Mouse (Mus musculus): ENCODE data around the gene Hist1h2be. TPM values are rescaled to one million over a fixed set of nuclear protein-coding genes. Genes with fewer than 3 reads are reported as not detected.
"Not testable (repeated sequence)": the region's sequence is repeated elsewhere in the genome, so short reads cannot be mapped to it uniquely, and the experiment has no call there.

Hist1h2be gene
- polyA plus RNA-seq, 1 experiment = 2.7 TPM

DNA sequence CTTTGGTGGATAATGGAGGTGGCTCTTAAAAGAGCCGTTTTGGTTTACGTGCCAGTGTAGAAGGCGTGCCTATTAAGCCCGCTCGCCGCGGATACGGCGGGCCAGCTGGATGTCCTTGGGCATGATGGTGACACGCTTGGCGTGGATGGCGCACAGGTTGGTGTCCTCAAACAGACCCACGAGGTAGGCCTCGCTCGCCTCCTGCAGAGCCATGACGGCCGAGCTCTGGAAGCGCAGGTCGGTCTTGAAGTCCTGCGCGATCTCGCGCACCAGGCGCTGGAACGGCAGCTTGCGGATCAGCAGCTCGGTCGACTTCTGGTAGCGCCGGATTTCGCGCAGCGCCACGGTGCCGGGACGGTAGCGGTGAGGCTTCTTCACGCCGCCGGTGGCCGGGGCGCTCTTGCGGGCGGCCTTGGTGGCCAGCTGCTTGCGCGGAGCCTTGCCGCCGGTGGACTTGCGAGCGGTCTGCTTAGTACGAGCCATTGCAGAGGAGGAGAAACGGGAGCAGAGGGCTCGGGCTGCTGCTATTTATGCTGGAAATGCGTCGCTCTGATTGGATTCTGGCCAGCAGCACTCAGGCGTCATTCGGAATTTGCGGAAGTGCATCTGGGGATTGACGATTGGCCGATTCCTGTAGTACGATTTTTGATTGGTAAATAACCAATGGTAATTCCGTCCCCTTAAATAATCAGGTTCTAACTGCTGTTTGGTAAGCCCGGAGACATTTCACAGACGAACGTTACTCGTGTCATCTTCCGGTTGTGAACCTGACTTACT is 58.9 kb downstream of the Hist1h2be start, which contains the start of gene Hist1h3e:
Gene Hist1h3e (minus strand): TSS at position 487 of the 777 bp plus-strand sequence.
- DNase-seq = peak; percentile 90

DNA sequence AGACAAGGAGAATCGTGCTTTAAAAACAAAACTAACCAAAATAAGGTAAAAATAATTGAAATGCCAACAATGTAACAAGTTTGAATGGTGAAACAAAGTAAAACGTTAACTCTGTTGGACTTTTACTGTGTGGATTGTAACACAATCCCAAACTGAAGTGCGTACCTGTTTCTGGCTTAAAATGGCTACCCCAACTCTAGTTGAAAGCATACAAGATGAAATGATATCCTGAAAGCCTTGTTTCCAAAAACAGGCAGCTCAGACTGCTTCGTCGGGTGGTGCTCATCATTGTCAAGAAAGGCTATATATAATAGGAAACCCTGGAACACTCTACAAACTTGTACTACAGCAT is 59.4 kb downstream of the Hist1h2be start:
- H3K4me1 ChIP-seq (ENCODE audit: control insufficient read depth, insufficient read depth, low read length); DNase-seq; H3K4me3 ChIP-seq (replicated peaks; ENCODE audit: extremely low read depth, low read depth, low read length): not testable (repeated sequence)
- 0% methylated on average over 2 of the region's 5 CpGs for WGBS

More for the DNA sequence above, 58.9 kb downstream of the Hist1h2be start, which contains the start of gene Hist1h3e:
- peak within 1 kb of the TSS; percentile 65 for H3K4me3 ChIP-seq (replicated peaks; ENCODE audit: extremely low read depth, low read depth, low read length)
- TF ChIP-seq POLR2A (IDR thresholded peaks at IDR 0.05; ENCODE audit: borderline replicate concordance, extremely low read depth, low read depth, low read length) = peak; percentile 95
- H3K4me1 ChIP-seq (ENCODE audit: control insufficient read depth, insufficient read depth, low read length) = not testable (repeated sequence)
- WGBS = under 1% methylated on average over 56 of the region's 67 CpGs

DNA sequence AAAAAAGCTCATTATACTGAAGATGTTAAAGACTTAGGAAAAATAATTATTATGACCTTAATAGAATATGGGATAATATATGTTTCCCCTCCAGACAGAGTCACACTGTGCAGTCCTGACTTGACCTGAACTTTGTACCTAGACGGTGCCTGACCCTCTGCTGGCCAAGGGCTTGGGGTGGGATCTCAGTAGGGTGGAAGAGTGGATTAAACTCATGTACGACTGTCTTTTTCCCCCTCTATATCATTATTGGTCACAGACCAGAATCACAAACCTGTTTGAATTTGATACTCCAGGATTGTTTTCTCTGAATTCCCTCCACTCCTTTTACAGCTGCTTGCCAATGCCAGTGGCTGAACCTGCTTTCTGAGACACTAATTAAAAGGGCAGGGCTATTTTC is 60.2 kb downstream of the Hist1h2be start:
- WGBS = 32% methylated on average over 2 of the region's 2 CpGs
- DNase-seq; H3K4me3 ChIP-seq (replicated peaks; ENCODE audit: extremely low read depth, low read depth, low read length); H3K4me1 ChIP-seq (ENCODE audit: control insufficient read depth, insufficient read depth, low read length): not testable (repeated sequence)

DNA sequence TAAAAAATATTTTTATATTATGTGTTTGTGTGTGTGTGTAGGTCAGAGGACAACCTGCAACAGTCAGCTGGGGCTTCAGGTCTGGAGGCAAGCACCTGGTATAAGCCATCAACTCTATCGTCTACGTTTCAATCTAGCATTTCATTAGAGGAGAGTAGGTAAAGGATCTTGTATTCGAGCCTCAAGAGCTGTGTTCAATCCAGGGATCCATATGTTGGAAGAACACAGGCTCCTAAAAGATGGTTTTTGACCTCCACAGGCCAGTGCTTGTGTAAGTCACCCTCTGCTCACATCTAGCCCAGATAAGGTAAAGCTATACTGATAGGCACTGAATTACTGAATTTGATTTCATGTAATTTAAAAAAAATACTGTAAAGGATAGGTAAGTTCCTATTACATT is 64.0 kb downstream of the Hist1h2be start:
- TF ChIP-seq CTCF (IDR thresholded peaks at IDR 0.05; ENCODE audit: insufficient read depth, low read length) = no peak
- TF ChIP-seq POLR2A (IDR thresholded peaks at IDR 0.05; ENCODE audit: borderline replicate concordance, extremely low read depth, low read depth, low read length) = no peak
- Histone ChIP-seq H3K4me3 (replicated peaks; ENCODE audit: extremely low read depth, low read depth, low read length) (no peak overlapping the region), H3K4me1 (ENCODE audit: control insufficient read depth, insufficient read depth, low read length) (peaks cover 5% of the 10 kb centered on the region)
- WGBS = 64% methylated on average over 3 of the region's 3 CpGs
- no peak for DNase-seq

DNA sequence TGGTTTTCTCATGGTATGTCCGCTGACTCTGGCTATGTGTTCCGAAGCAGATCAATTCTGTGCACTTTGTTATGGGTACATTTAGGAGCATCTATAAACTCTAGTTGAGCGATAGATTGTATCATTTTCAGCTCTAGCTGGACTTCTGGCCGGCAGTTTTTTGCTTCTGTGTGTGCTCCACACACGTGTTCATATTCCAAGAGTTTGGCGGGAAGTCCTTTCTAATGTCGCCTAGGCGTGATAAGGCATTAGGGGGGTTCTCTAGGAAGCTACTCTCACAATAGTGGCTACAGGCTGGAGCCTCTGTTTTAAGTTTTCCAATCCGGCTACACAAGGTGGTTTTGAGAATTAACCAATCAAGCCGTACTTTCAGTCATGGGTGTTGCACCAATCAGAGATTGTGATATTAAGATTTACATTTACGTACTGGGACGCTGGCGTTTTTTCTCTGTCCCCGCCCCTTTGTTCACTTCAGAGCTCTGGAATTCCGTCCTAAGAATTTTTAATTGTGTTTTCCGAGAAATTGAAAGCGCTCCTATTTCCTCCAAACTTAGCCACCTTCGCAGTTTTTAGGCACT is 65.0 kb downstream of the Hist1h2be start:
- peak overlapping the region; percentile 73 for H3K4me3 ChIP-seq (replicated peaks; ENCODE audit: extremely low read depth, low read depth, low read length)
- TF ChIP-seq POLR2A (IDR thresholded peaks at IDR 0.05; ENCODE audit: borderline replicate concordance, extremely low read depth, low read depth, low read length) (peak; percentile 30; the same call in 1 of the 2 replicates), CTCF (IDR thresholded peaks at IDR 0.05; ENCODE audit: insufficient read depth, low read length) (no peak)
- peaks cover 5% of the 10 kb centered on the region for H3K4me1 ChIP-seq (ENCODE audit: control insufficient read depth, insufficient read depth, low read length)
- under 1% methylated on average over 18 of the region's 18 CpGs for WGBS
- DNase-seq = peak; percentile 59

DNA sequence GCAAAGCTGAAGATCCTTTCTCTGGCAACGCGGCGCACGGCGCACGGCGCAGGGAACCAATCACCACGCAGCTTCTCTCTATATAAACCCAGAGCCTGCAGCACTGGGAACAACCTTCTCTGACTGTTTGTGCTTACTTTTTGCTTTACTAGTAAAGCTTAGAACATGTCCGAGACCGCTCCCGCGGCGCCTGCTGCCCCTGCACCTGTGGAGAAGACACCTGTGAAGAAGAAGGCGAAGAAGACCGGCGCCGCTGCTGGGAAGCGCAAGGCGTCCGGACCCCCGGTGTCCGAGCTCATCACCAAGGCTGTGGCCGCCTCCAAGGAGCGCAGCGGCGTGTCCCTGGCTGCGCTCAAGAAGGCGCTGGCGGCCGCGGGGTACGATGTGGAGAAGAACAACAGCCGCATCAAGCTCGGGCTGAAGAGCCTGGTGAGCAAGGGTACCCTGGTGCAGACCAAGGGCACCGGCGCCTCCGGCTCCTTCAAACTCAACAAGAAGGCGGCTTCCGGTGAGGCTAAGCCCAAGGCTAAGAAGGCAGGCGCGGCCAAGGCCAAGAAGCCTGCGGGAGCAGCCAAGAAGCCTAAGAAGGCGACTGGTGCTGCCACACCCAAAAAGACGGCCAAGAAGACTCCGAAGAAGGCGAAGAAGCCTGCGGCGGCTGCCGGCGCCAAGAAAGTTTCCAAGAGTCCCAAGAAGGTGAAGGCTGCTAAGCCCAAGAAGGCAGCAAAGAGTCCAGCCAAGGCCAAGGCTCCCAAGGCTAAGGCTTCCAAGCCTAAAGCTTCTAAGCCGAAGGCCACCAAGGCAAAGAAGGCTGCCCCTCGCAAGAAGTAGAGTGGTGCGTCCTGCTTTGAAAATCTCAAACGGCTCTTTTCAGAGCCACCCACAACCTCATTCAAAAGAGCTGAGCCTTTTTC is 65.7 kb downstream of the Hist1h2be start:
- TF ChIP-seq CTCF (IDR thresholded peaks at IDR 0.05; ENCODE audit: insufficient read depth, low read length) (no peak), POLR2A (IDR thresholded peaks at IDR 0.05; ENCODE audit: borderline replicate concordance, extremely low read depth, low read depth, low read length) (peak; percentile 81)
- peak; percentile 67 for DNase-seq
- under 1% methylated on average over 54 of the region's 54 CpGs for WGBS
- peaks cover 5% of the 10 kb centered on the region for H3K4me1 ChIP-seq (ENCODE audit: control insufficient read depth, insufficient read depth, low read length)
- peak overlapping the region; percentile 87 for H3K4me3 ChIP-seq (replicated peaks; ENCODE audit: extremely low read depth, low read depth, low read length)

DNA sequence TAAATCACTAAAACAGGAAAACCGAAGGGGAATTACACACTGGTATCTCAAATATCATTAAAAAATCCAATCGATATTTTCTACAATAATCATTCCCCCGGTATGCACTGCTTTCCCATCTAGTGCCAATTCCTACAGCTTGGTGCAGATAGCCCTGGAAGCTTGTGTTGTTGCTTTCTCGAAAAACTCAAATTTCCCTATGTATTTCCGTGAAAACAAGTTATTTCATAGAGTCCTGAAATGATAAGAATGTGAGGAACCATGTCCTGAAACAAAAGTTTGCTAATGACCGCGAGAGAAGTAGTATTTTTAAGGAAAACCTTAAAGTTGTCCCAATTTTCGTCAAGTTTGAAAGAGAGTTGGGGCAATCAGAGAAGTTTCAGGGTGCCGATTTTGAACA is 66.5 kb downstream of the Hist1h2be start:
- Histone ChIP-seq H3K4me3 (replicated peaks; ENCODE audit: extremely low read depth, low read depth, low read length) (peak overlapping the region; percentile 46), H3K4me1 (ENCODE audit: control insufficient read depth, insufficient read depth, low read length) (peaks cover 5% of the 10 kb centered on the region)
- DNase-seq = no peak
- TF ChIP-seq POLR2A (IDR thresholded peaks at IDR 0.05; ENCODE audit: borderline replicate concordance, extremely low read depth, low read depth, low read length) (no peak), CTCF (IDR thresholded peaks at IDR 0.05; ENCODE audit: insufficient read depth, low read length) (no peak)
- WGBS = 19% methylated on average over 9 of the region's 9 CpGs

DNA sequence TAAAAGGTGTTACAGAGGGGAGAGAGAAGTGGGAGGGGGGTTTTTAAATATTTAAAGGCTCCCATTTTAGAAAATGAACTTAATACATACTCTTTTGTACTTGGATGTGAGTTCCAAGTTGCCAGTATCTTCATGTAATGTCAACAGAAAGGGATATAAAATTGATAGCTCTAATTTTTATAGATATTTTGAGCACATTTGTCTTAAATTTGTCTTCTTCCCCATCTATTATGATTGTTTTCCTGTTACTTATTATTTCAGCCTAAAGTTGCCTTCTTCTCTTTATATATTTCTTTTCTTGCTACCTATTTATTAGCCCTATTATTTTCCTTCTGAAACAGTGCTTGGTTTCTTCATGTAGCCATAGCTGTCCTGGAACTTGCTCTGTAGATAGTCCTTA is 68.0 kb downstream of the Hist1h2be start, which contains the start of gene Hist1h1d:
Gene Hist1h1d (plus strand): TSS at position 301 of the 400 bp plus-strand sequence.
- Histone ChIP-seq H3K4me1 (ENCODE audit: control insufficient read depth, insufficient read depth, low read length) (peaks cover 5% of the 10 kb centered on the region), H3K4me3 (replicated peaks; ENCODE audit: extremely low read depth, low read depth, low read length) (peak within 1 kb of the TSS; percentile 16)
- TF ChIP-seq POLR2A (IDR thresholded peaks at IDR 0.05; ENCODE audit: borderline replicate concordance, extremely low read depth, low read depth, low read length) (no peak), CTCF (IDR thresholded peaks at IDR 0.05; ENCODE audit: insufficient read depth, low read length) (no peak)
- DNase-seq = no peak

DNA sequence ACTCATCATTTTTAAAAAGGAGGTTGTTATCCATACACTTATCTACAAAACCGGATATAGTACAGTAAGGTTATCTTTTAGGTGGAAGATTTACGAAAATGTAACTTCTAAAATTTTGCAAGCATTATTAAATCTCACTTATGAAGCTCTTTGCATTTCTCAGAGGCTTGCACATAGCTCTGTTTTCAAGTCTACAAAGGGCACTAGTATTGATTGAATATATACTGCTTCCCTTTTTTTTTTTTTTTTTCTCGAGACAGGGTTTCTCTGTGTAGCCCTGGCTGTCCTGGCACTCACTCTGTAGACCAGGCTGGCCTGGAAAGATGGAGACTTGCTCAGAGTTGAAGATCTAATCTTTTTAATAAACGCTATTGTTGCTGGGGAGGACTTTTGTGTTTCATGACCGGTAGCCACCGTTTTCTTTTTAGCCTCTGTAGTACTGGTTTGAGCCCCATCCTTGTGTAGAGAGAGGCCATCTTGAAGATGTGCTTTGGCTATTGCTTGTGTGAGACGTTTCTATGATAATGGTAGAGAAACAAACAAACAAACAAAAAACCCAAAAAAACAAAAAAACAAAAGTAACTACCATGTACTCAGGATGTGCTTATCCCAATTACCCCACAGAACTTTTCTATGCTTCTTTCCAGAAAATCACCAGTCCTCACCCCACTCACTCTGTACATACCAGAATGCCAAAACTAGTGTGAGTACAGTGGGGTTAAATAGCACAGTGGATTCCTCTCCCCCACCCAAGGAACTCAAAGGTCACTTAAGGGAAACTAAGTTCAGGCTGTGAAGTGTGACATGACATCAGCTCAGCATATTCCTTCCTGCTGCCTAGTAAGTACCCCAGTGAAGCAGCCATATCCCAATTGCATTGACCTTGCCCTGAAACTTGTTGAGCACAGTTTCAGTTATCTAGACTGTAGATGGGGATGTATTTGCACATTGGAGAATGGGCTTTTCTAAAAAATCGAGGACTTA is 68.7 kb downstream of the Hist1h2be start:
- no peak for DNase-seq
- Histone ChIP-seq H3K4me3 (replicated peaks; ENCODE audit: extremely low read depth, low read depth, low read length) (no peak overlapping the region), H3K4me1 (ENCODE audit: control insufficient read depth, insufficient read depth, low read length) (peaks cover 5% of the 10 kb centered on the region)
- TF ChIP-seq POLR2A (IDR thresholded peaks at IDR 0.05; ENCODE audit: borderline replicate concordance, extremely low read depth, low read depth, low read length) (no peak), CTCF (IDR thresholded peaks at IDR 0.05; ENCODE audit: insufficient read depth, low read length) (no peak)
- WGBS = 38% methylated on average over 8 of the region's 8 CpGs

All from lung, adult 2 months (tissue).